Mouse (Mus musculus): ENCODE data around the gene Dnah17.

The Dnah17 gene

GRCm38 (mm10) chr11:118143731-118144130 lies 13.3 kb upstream of the Dnah17 start:
- no peak for DNase-seq (ENCODE audit: low read depth)

DNA sequence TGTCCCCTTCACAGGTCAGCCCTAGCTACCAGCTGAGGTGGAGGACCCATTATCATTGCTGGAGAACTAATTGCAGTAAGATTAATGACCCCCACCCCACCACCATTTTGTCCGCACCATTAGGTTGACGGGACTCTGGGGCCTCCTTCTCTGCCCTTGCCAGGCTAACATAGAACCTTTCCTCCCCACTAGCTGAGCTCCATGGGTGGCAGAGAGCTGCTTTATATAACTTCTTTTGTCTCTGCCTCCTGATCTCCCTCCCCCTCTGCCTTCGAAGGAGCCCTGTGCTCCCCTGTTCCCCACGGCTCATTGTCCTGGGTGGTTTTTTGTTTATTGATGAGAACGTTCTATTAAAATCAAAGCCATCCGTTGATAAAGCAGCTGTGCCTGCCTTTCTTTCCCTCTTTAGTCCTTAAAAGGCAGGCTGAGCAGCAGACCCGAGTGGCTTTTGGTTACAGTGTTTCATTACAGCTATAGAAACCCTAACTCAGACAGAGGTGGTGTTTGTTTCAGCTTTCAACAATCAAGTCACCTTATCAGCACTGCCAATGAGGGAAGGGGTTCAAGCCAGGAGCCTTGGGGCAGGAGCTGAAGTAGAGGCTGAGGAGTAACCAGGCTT lies 12.2 kb upstream of the Dnah17 start:
- DNase-seq (ENCODE audit: low read depth), result no peak

- DNase-seq (ENCODE audit: low read depth), result no peak
Measured at GRCm38 (mm10) chr11:118140771-118141565, 10.5 kb upstream of the Dnah17 start.

DNA sequence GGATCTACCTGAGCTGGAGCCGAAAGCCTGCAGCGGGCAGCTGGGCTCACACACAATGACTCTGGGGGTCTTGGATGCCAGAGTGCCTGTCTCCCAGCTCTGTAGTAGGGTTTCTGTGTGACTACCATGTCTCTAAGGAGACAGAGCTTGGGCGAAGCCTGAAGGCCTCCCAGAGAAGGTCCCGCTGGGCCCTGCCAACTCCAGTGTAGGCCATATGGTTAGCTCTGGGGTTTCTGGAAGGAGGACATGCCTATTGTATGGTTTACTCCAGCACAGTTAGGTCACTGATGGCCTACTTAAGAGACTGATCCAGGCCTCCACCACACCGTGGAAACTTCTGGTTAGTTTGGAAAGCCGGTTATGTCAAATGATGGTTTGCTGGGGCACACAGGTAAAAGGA lies 7.9 kb upstream of the Dnah17 start:
- no peak for DNase-seq (ENCODE audit: low read depth)

DNA sequence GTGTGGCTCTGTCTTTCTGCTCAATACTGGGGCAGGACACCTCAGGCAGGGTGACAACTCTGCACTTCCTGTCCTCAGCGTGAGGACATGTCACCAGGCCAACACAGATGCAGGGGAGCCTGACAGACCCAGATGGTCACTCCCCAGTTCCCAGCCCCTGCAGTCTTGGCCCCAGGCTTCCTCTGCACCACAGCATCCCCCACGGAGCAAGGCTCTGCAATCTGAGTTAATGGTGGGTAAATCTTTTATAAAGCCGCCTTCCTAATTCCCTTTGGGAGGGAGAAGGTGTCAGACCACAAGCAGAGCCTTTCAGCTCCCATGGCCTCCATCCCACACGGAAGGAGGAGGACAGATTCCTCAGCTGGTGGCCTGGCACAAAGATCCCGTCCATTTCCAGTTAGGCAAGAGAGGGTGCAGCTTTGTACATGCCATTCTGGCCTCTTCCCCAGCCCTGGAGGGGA lies 5.8 kb upstream of the Dnah17 start:
- no peak for DNase-seq (ENCODE audit: low read depth)

GRCm38 (mm10) chr11:118135271-118135670 lies 4.8 kb upstream of the Dnah17 start:
- no peak for DNase-seq (ENCODE audit: low read depth)

- DNase-seq (ENCODE audit: low read depth), result peak; percentile 24
Measured at GRCm38 (mm10) chr11:118133752-118134169, 3.3 kb upstream of the Dnah17 start.

- no peak for DNase-seq (ENCODE audit: low read depth)
Measured at GRCm38 (mm10) chr11:118133133-118133751, 2.8 kb upstream of the Dnah17 start.

DNA sequence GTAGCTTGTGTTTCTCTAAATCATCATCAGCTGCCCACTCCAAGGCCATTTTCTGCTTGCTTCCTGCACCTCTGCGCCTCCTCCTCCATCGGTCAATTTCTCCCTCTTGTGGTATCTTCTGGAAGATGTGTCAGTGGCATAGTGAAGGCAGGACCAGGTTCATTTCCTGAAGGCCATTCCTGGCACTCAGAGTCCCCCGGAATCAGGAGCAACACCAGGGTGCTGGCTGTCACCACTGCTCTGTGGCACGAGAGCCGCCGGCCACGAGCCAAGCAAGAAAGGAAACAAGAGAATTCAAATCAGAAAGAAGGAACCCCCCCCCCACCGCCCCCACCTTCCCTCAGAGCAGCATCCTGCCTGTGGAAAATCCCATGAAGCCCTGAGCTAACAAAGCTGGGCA lies 1.7 kb upstream of the Dnah17 start:
- no peak for DNase-seq (ENCODE audit: low read depth)

GRCm38 (mm10) chr11:118129812-118130211 lies 622 bp downstream of the Dnah17 start:
- no peak for DNase-seq (ENCODE audit: low read depth)

DNA sequence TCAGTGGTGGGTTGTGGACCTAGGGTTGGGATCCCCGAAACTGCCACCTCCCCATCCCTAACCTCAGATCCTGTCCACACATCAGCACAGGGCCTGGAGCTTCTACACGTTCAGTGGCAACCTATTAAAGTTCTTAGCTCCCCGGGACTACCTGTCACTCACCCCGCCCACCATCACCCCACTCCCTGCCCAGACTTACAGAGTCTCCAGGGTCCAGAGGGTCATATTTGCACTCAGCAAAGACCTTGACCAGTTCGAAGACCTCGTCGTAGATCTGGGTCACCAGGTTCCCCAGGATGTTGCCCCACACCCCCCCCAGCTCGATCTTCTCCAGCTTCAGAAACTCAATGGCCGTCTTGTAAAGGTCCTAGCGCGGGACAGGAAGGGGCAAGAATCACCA lies 8.8 kb downstream of the Dnah17 start:
- DNase-seq (ENCODE audit: low read depth), result no peak

- DNase-seq (ENCODE audit: low read depth), result no peak
Measured at GRCm38 (mm10) chr11:118118777-118119176, 11.7 kb downstream of the Dnah17 start.

DNA sequence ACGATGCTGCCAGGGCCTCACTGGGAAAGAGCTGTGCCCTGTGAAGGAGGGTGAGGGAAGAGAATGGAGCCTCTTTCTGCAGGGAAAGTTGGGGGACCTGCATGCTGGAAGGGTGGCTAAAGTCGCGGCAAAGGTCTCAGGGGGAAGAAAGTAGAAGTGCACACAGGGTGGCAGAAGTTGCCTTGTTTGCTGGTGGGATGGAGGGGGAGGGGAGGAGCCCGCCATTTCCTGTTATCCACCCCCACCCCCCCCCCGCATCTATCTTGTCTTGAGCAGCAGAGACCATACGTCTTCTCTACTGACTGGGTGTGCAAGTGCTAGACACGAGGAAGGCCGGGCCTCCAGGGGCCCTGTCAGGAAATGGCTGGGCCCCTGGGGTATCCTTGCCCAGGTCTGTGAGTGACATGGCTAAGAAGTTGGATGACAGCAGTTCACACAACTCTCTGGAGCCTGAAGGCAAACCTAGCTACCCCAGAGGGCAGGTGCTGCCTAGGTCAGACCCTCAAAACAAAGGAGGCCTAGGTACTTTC lies 15.8 kb downstream of the Dnah17 start:
- DNase-seq (ENCODE audit: low read depth), result no peak

DNA sequence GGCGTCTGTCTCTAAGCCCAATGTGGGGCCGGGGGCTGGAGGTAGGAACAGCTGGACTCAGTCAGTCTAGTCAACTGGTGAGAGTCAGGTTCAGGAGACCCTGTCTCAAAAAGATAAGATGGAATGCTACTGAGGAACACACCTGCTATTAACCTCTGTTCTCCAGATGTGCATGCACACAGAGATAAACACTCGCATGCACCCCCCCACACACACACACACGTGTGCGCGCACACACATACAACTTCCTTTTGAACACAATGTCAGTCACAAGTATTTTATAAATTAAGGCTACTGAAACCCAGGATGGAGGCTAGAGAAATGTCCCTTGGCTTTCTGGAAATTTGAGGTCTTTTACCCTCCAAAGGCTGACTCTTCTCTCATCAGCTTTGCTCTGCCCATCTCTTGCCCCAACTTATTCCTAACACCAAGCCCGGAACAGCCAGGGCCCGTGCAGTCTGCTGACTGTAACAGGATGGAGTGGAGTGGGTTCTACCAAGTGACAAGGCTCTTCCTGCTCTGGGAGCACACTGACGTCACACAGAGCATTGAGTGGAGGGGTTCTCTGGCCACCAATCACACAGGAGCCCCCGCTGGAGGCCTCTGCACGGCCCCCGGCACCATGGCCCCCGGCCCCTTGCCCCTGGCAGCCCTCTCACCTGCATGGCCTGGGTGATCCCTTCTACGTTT lies 16.8 kb downstream of the Dnah17 start:
- DNase-seq (ENCODE audit: low read depth), result no peak

DNA sequence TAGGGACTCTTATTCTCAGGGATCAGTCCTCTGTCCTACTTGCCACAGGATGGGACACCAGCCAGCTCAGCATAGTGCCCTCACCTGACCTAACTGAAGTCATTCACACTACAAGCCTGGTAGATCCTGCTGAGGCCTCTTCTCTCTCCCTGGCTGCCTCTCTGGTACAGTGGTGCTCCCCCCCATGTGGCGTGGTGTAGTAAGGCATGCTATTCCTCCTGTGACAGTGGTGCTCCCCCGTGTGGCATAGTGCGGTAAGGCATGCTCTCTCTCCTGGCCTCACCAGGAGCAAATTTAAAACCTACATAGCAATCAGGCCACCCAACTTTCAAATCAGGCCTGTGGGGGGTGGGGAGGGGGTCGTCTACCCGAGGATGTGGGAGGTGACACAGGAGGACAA lies 26.4 kb downstream of the Dnah17 start:
- DNase-seq (ENCODE audit: low read depth), result peak; percentile 84

DNA sequence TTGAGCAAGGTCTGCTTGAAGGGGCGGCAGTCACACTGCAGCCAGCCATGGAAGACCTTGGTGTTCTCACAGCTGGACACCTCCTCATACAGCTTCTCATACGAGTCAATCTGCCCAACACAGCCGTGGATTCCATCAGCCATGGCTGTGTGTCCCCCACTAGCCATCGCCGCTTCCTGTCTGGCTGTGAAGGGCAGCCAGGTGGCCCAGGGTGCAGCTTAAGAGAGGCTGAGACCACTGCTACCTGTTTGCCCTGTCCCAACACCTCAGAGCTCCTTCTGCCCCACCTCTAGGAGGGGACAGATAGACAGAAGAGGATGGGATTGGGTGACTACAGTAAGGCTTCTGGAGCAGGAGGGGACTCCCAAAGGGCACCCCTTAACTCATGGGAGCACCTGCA lies 27.1 kb downstream of the Dnah17 start:
- peak; percentile 4 for DNase-seq (ENCODE audit: low read depth)

GRCm38 (mm10) chr11:118102838-118103237 lies 27.6 kb downstream of the Dnah17 start:
- peak; percentile 84 for DNase-seq (ENCODE audit: low read depth)

- no peak for DNase-seq (ENCODE audit: low read depth)
Measured at GRCm38 (mm10) chr11:118101133-118101532, 29.3 kb downstream of the Dnah17 start.

DNA sequence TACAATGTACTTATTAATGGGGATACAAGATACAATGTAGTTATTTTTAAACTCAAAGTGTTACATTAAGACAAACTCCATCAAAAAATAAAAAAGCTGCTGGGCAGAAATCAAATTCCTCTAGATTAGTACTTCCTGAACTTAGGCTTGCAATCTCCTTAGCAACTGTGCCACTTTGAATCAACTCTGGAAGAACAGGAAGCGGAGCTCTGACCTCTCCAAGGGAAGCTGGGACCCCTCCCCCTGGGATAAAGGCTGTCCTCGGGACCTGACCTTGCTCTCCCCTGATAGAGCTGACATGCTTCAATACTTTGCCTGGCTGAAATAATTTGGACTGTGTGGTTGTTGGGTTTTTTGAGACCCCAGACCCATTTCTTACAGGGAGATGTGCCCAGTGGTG lies 33.7 kb downstream of the Dnah17 start:
- DNase-seq (ENCODE audit: low read depth), result no peak

DNA sequence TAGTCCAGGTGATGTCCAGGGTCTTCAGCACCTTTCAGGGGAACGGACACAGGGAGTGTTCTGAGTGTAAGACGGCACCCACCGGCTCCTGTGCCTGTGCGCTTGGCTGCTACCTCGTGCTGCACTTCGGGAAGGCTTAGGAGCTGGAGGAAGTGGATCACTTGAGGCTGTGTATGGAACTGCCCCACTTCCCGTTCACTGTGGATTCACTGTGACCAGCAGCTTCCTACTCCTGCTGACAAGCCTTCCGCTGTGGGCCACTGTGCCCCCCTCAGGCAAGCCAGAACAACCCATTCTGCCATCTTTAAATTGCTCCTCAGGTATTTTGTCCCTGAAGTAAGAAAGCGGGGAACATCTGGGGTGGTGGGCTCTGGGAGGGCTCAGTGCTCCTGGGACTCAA lies 35.4 kb downstream of the Dnah17 start:
- DNase-seq (ENCODE audit: low read depth), result no peak

- peak; percentile 42 for DNase-seq (ENCODE audit: low read depth)
Measured at GRCm38 (mm10) chr11:118091002-118091670, 39.3 kb downstream of the Dnah17 start.

DNA sequence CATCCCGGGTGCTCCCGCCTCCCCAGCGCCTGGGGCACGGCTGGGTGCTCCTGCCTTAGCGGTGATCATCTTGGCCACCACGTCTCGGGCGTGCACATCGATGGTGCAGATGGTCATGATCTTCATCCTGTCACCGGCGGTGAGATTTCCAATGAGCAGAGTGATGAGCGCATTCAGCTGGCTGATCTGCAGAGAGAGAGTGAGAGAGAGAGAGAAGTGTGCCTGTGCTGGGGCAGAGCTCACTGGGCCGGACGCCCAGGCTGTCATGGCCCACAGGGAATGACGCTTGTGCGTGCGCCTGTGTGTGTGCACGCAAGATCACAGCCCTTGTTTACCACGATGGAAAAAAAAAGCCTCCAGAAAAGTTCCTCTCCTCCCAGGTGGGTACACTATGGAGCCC lies 41.5 kb downstream of the Dnah17 start:
- DNase-seq (ENCODE audit: low read depth), result no peak
